Mouse (Mus musculus): ENCODE measurements around the gene Lhfpl2. TPM values are rescaled to one million over a fixed set of nuclear protein-coding genes. Genes with fewer than 3 reads are reported as not detected.
A peak's percentile ranks its signal among the peaks of the same experiment; 100 is the strongest.

The Lhfpl2 gene
- polyA plus RNA-seq, 1 experiment from 2014 or later, result 6.8 TPM

DNA sequence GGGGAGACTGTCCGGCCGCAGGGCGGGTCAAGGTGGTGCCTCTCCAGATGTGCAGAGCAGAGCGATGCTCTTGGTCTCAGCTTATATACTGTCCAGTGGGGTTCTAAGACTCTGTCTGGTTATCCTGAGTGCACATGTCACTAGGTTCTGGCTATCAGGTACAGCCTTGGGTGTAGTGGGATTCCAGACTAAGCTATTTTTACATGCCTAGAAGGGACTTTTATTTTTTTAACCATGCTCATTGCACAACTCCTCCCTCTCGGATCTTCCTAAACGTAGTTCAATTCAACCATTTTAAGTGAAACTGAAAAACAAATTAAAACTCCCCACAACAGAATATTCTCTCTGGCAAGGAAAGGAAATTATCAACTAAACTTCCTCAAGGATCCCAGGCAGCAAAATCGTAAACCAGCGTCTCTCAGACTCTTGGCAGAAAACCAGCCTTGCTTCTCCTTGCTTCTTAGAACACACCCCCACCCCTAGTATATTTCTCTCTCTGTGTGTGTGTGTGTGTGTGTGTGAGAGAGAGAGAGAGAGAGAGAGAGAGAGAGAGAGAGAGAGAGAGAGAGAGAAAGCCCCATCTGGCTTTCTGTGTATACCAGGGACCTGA is 47.4 kb downstream of the Lhfpl2 start:
- H3K9me3 ChIP-seq (ENCODE audit: control insufficient read depth, low read length), result no peaks in the 10 kb centered on the region
- no peak overlapping the region for H3K4me2 ChIP-seq (replicated peaks; ENCODE audit: low read depth)
- peaks cover 3% of the 10 kb centered on the region; the same call in 1 of the 2 replicates for H3K4me1 ChIP-seq (replicated peaks; ENCODE audit: control insufficient read depth, insufficient read depth)
- WGBS, result 59% methylated on average over 8 of the region's 8 CpGs
- no peak overlapping the region for H3K27ac ChIP-seq (replicated peaks)
- H3K4me3 ChIP-seq (ENCODE audit: low read depth, low read length), result no peak overlapping the region
- ATAC-seq (ENCODE audit: low FRiP score, low TSS enrichment) (no peak), DNase-seq (ENCODE audit: low spot score) (no peak)
- no peaks in the 10 kb centered on the region for H3K27me3 ChIP-seq (ENCODE audit: control insufficient read depth, insufficient read depth, low read length)
- H3K36me3 ChIP-seq (ENCODE audit: control insufficient read depth, insufficient read depth, low read length), result no peaks in the 10 kb centered on the region
- TF ChIP-seq CTCF (IDR thresholded peaks at IDR 0.05; ENCODE audit: low read depth) (no peak), EP300 (optimal IDR thresholded peaks at IDR 0.05) (no peak)
- H3K9ac ChIP-seq (ENCODE audit: low read length), result no peak overlapping the region

DNA sequence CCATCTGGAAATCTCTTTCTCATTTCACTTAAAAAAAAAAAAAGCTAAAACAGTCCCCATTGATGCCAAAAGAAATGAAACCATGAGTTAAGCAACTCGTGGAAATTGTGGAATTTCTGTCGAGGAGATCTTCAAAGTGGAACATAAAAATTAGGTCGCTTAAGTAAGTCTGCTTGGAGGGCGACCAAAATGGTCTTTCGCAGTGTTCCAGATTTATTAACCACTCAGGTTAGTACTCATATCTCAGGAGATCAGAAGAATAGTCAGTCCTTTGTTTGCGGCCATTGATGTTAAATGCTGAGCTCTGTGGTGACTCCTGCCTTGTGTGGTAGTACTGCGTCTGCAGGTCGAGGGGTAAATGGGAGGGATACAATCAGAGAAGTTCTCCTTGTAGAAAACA is 48.8 kb downstream of the Lhfpl2 start:
- no peak for DNase-seq (ENCODE audit: low spot score)
- Histone ChIP-seq H3K4me2 (replicated peaks; ENCODE audit: low read depth) (no peak overlapping the region), H3K36me3 (ENCODE audit: control insufficient read depth, insufficient read depth, low read length) (no peaks in the 10 kb centered on the region), H3K4me3 (ENCODE audit: low read depth, low read length) (no peak overlapping the region), H3K4me1 (replicated peaks; ENCODE audit: control insufficient read depth, insufficient read depth) (peaks cover 3% of the 10 kb centered on the region; the same call in 1 of the 2 replicates), H3K27me3 (ENCODE audit: control insufficient read depth, insufficient read depth, low read length) (no peaks in the 10 kb centered on the region), H3K27ac (replicated peaks) (no peak overlapping the region), H3K9me3 (ENCODE audit: control insufficient read depth, low read length) (no peaks in the 10 kb centered on the region), H3K9ac (ENCODE audit: low read length) (no peak overlapping the region)
- 80% methylated on average over 8 of the region's 8 CpGs for WGBS
- ATAC-seq (ENCODE audit: low FRiP score, low TSS enrichment), result no peak
- TF ChIP-seq EP300 (optimal IDR thresholded peaks at IDR 0.05), result no peak
- TF ChIP-seq CTCF (IDR thresholded peaks at IDR 0.05; ENCODE audit: low read depth), result no peak

DNA sequence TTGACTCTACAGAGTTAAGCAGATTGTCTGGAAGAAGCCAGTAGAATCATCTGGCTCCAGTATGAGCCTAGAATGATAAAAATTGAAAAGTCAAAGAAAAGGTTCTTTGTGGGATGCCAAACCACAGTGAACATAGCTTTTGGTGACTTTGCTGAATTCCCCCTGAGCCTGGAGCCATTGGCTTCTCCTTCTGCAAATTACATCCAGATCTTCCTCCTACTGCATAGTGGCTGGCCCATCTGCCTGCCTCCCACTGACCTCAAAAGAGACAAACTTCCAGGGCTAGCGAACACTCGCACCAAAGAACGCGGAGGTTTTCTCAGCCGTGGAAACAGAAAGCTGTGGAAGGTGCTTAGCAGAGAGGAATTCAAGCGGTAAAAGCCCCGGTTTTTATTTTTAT is 49.4 kb downstream of the Lhfpl2 start:
- no peaks in the 10 kb centered on the region for H3K9me3 ChIP-seq (ENCODE audit: control insufficient read depth, low read length)
- H3K36me3 ChIP-seq (ENCODE audit: control insufficient read depth, insufficient read depth, low read length), result no peaks in the 10 kb centered on the region
- no peak overlapping the region for H3K9ac ChIP-seq (ENCODE audit: low read length)
- no peak overlapping the region for H3K27ac ChIP-seq (replicated peaks)
- WGBS, result 94% methylated on average over 7 of the region's 7 CpGs
- no peak for TF ChIP-seq CTCF (IDR thresholded peaks at IDR 0.05; ENCODE audit: low read depth)
- no peak for TF ChIP-seq EP300 (optimal IDR thresholded peaks at IDR 0.05)
- no peak overlapping the region for H3K4me2 ChIP-seq (replicated peaks; ENCODE audit: low read depth)
- H3K27me3 ChIP-seq (ENCODE audit: control insufficient read depth, insufficient read depth, low read length), result no peaks in the 10 kb centered on the region
- peaks cover 3% of the 10 kb centered on the region; the same call in 1 of the 2 replicates for H3K4me1 ChIP-seq (replicated peaks; ENCODE audit: control insufficient read depth, insufficient read depth)
- ATAC-seq (ENCODE audit: low FRiP score, low TSS enrichment), result no peak
- no peak for DNase-seq (ENCODE audit: low spot score)
- H3K4me3 ChIP-seq (ENCODE audit: low read depth, low read length), result no peak overlapping the region

DNA sequence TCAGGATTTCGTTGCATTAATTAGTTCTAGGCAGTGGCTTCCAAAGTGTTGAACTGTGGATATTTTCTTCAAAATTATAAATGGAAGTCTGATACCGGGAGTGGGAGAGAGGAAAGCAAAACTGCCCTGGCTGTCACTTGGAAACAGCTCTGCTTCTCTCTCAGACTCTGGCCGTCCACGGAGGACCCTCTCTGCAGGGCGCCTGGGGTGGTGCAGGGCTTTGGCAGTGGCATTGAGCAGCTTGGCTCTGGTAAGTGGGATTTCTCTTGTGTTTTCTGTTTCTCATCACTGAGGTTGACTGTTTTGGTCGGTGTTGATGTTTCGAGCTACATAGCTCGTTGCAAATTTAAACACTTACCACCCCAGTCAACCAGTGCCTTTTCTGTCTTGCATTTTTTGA is 53.0 kb downstream of the Lhfpl2 start:
- WGBS, result 77% methylated on average over 8 of the region's 8 CpGs
- ATAC-seq (ENCODE audit: low FRiP score, low TSS enrichment) (no peak), DNase-seq (ENCODE audit: low spot score) (no peak)
- Histone ChIP-seq H3K27me3 (ENCODE audit: control insufficient read depth, insufficient read depth, low read length) (no peaks in the 10 kb centered on the region), H3K27ac (replicated peaks) (no peak overlapping the region), H3K36me3 (ENCODE audit: control insufficient read depth, insufficient read depth, low read length) (no peaks in the 10 kb centered on the region), H3K4me1 (replicated peaks; ENCODE audit: control insufficient read depth, insufficient read depth) (peaks cover 3% of the 10 kb centered on the region; the same call in 1 of the 2 replicates), H3K4me2 (replicated peaks; ENCODE audit: low read depth) (no peak overlapping the region), H3K9me3 (ENCODE audit: control insufficient read depth, low read length) (no peaks in the 10 kb centered on the region), H3K9ac (ENCODE audit: low read length) (no peak overlapping the region), H3K4me3 (ENCODE audit: low read depth, low read length) (no peak overlapping the region)
- TF ChIP-seq CTCF (IDR thresholded peaks at IDR 0.05; ENCODE audit: low read depth) (no peak), EP300 (optimal IDR thresholded peaks at IDR 0.05) (no peak)

DNA sequence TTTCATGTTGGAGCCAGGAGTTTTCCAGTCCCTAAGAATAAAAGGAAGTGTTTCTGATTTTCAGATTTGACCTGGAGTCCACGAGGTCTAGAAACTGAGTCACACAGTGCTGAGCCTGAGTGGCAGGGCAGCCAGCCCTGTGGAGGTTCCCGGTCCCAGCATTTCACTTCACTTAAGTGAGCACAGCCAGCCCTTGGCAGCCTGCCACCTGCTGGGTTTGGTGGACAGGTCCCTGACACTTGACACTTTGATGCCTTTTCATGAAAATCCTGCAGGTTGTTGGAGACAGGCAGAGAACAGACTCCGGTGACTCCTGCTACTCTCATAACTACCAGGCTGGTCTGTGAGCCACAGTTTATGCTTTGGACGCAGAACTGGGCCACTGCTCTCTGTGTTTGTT is 57.9 kb downstream of the Lhfpl2 start:
- no peak overlapping the region for H3K27ac ChIP-seq (replicated peaks)
- H3K36me3 ChIP-seq (ENCODE audit: control insufficient read depth, insufficient read depth, low read length), result no peaks in the 10 kb centered on the region
- 50% methylated on average over 4 of the region's 4 CpGs for WGBS

DNA sequence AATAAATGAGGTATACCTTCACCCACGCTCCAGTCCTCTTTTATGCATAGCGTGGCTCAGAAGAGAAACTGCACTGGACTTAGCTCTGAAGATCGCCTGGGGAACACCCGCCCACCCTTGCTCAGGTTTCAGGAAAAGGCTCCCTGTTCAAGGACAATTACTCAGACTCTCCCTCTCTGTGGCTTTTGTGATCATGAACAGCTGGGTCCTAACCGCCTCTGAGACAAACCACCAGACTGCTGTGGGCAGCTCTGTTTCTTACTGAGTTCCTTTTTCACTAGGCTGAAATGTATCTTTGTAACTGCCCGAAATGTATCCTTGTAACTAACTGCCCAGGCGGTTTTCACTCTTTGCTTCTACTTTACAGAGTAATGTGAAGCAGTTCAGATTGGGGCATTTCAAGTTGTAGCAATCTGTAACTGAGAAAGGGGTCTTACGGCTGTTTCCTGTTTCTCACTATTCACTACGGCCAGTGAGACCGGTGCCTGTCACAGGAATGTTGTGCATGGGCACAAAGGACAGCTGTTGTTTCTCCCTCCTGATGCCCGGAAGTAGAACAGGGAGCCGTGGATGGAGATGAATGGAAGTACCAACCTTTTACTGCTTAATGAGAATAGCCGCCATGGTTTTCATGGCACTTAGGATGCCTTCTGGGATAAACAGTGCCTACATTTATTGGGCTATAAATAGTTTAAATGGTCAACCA is 59.3 kb downstream of the Lhfpl2 start:
- ATAC-seq (ENCODE audit: low FRiP score, low TSS enrichment), result no peak
- H3K27ac ChIP-seq (replicated peaks), result no peak overlapping the region; the same call in 1 of the 2 replicates
- no peak for TF ChIP-seq EP300 (optimal IDR thresholded peaks at IDR 0.05)
- no peak for TF ChIP-seq CTCF (IDR thresholded peaks at IDR 0.05; ENCODE audit: low read depth)

More for the DNA sequence above, 57.9 kb downstream of the Lhfpl2 start:
- H3K4me3 ChIP-seq (ENCODE audit: low read depth, low read length), result no peak overlapping the region
- no peak for DNase-seq (ENCODE audit: low spot score)
- TF ChIP-seq CTCF (IDR thresholded peaks at IDR 0.05; ENCODE audit: low read depth), result no peak
- TF ChIP-seq EP300 (optimal IDR thresholded peaks at IDR 0.05), result no peak
- no peaks in the 10 kb centered on the region for H3K9me3 ChIP-seq (ENCODE audit: control insufficient read depth, low read length)
- ATAC-seq (ENCODE audit: low FRiP score, low TSS enrichment), result no peak
- no peak overlapping the region for H3K4me2 ChIP-seq (replicated peaks; ENCODE audit: low read depth)
- H3K27me3 ChIP-seq (ENCODE audit: control insufficient read depth, insufficient read depth, low read length), result no peaks in the 10 kb centered on the region
- H3K4me1 ChIP-seq (replicated peaks; ENCODE audit: control insufficient read depth, insufficient read depth), result no peaks in the 10 kb centered on the region
- H3K9ac ChIP-seq (ENCODE audit: low read length), result no peak overlapping the region

More for the DNA sequence above, 59.3 kb downstream of the Lhfpl2 start:
- no peaks in the 10 kb centered on the region for H3K4me1 ChIP-seq (replicated peaks; ENCODE audit: control insufficient read depth, insufficient read depth)
- H3K27me3 ChIP-seq (ENCODE audit: control insufficient read depth, insufficient read depth, low read length), result no peaks in the 10 kb centered on the region
- H3K36me3 ChIP-seq (ENCODE audit: control insufficient read depth, insufficient read depth, low read length), result no peaks in the 10 kb centered on the region
- H3K9me3 ChIP-seq (ENCODE audit: control insufficient read depth, low read length), result no peaks in the 10 kb centered on the region
- DNase-seq (ENCODE audit: low spot score), result no peak
- no peak overlapping the region for H3K9ac ChIP-seq (ENCODE audit: low read length)
- peak overlapping the region; percentile 34; the same call in 1 of the 2 replicates for H3K4me2 ChIP-seq (replicated peaks; ENCODE audit: low read depth)
- no peak overlapping the region for H3K4me3 ChIP-seq (ENCODE audit: low read depth, low read length)
- WGBS, result 45% methylated on average over 13 of the region's 13 CpGs
